Mouse (Mus musculus) myocyte (in vitro differentiated cells): ENCODE measurements at regions not wholly inside any gene's neighbourhood (a gene's known extent, or its start where the extent isn't known, plus 50 kb on each side); places are given as distances from the start of the nearest gene placed in this dataset.

Experiments
- H3K27me3 ChIP-seq: one replicate; pipeline ENCODE4 v1.6.1; 2011; ENCODE audit not compliant: control insufficient read depth, insufficient read depth, insufficient read length
- H3K36me3 ChIP-seq: one replicate; pipeline ENCODE4 v1.6.1; 2011; ENCODE audit not compliant: control insufficient read depth, insufficient read depth
- H3K4me2 ChIP-seq: one replicate; pipeline ENCODE4 v1.6.1; 2011; ENCODE audit warnings: low read depth, control low read depth
- H3K4me3 ChIP-seq: one replicate; pipeline ENCODE4 v1.5.1; 2011; ENCODE audit warnings: mild to moderate bottlenecking, control low read depth, moderate library complexity
- H3K79me2 ChIP-seq: one replicate; pipeline ENCODE4 v1.6.1; 2011; ENCODE audit not compliant: control insufficient read depth, insufficient read depth
- H3ac ChIP-seq: one replicate; pipeline ENCODE4 v1.6.1; 2011; ENCODE audit not compliant: control insufficient read depth, insufficient read length
- CEBPB ChIP-seq: IDR thresholded peaks from 2 replicates; pipeline ENCODE4 v1.6.1; 2011; ENCODE audit warnings: mild to moderate bottlenecking, moderate library complexity; ENCODE audit not compliant: poor library complexity, insufficient read depth, severe bottlenecking
- E2F4 ChIP-seq: IDR thresholded peaks from one replicate; pipeline ENCODE4 v1.6.1; 2011; ENCODE audit warnings: mild to moderate bottlenecking, control low read depth, moderate library complexity; ENCODE audit not compliant: insufficient read depth
- MAX ChIP-seq: IDR thresholded peaks from one replicate; pipeline ENCODE4 v1.6.1; 2011; ENCODE audit warnings: low read depth, mild to moderate bottlenecking, control low read depth
- MYOD1 ChIP-seq, 3 experiments: IDR thresholded peaks; one replicate each; pipeline ENCODE4 v1.6.1; 2011; ENCODE audit warnings: control low read depth in 2 of 3, low read depth in 2 of 3, mild to moderate bottlenecking in 2 of 3, moderate library complexity in 1 of 3; ENCODE audit not compliant: insufficient read length in 2 of 3, control insufficient read depth in 1 of 3
- MYOG ChIP-seq, 3 experiments: IDR thresholded peaks; one replicate each; pipeline ENCODE4 v1.6.1; 2011; ENCODE audit warnings: control low read depth in 2 of 3, low read depth in 2 of 3, mild to moderate bottlenecking in 2 of 3; ENCODE audit not compliant: insufficient read length in 2 of 3, control insufficient read depth in 1 of 3, insufficient read depth in 1 of 3
- POLR2A ChIP-seq: IDR thresholded peaks from one replicate; pipeline ENCODE4 v1.6.1; 2011; ENCODE audit warnings: low read depth, mild to moderate bottlenecking, control low read depth, moderate library complexity; ENCODE audit not compliant: insufficient read length
- POLR2AphosphoS2 ChIP-seq: IDR thresholded peaks from one replicate; pipeline ENCODE4 v1.6.1; 2011; ENCODE audit warnings: low read depth, control low read depth; ENCODE audit not compliant: insufficient read length
- REST ChIP-seq: IDR thresholded peaks from one replicate; pipeline ENCODE4 v1.6.1; 2011; ENCODE audit warnings: mild to moderate bottlenecking, control low read depth, moderate library complexity; ENCODE audit not compliant: insufficient read depth, insufficient read length
- SRF ChIP-seq: IDR thresholded peaks from one replicate; pipeline ENCODE4 v1.6.1; 2011; ENCODE audit warnings: low read depth; ENCODE audit not compliant: control insufficient read depth, insufficient read length
- TCF12 ChIP-seq: IDR thresholded peaks from one replicate; pipeline ENCODE4 v1.6.1; 2011; ENCODE audit warnings: mild to moderate bottlenecking, control low read depth; ENCODE audit not compliant: poor library complexity, insufficient read depth, severe bottlenecking
- TCF3 ChIP-seq: IDR thresholded peaks from one replicate; pipeline ENCODE4 v1.6.1; 2011; ENCODE audit warnings: low read depth, control low read depth; ENCODE audit not compliant: insufficient read length
- USF1 ChIP-seq: IDR thresholded peaks from one replicate; pipeline ENCODE4 v1.6.1; 2011; ENCODE audit warnings: low read depth, mild to moderate bottlenecking, control low read depth, moderate library complexity

- H3K4me3 ChIP-seq = no peak overlapping the region
- TF ChIP-seq POLR2AphosphoS2 (no peak), CEBPB (no peak), E2F4 (no peak)
- no peak overlapping the region for H3K4me2 ChIP-seq
- H3ac ChIP-seq = no peak overlapping the region
- H3K36me3 ChIP-seq = no peaks in the 10 kb centered on the region
- no peaks in the 10 kb centered on the region for H3K27me3 ChIP-seq
- H3K79me2 ChIP-seq = no peaks in the 10 kb centered on the region
Measured at GRCm38 (mm10) chr8:116174891-116175290, 329.9 kb upstream of the Dynlrb2 start.

GRCm38 (mm10) chr8:116173961-116174360, 330.8 kb upstream of the Dynlrb2 start:
- H3K79me2 ChIP-seq = no peaks in the 10 kb centered on the region
- no peaks in the 10 kb centered on the region for H3K36me3 ChIP-seq
- H3ac ChIP-seq = no peak overlapping the region
- H3K4me3 ChIP-seq = no peak overlapping the region
- TF ChIP-seq SRF = no peak
- no peak for TF ChIP-seq TCF12
- TF ChIP-seq POLR2AphosphoS2 = no peak
- no peak for TF ChIP-seq USF1
- no peak for TF ChIP-seq REST
- TF ChIP-seq CEBPB = no peak
- no peak for TF ChIP-seq E2F4
- no peak for TF ChIP-seq MYOG (IDR thresholded peaks at IDR 0.05; ENCODE audit: control insufficient read depth in 1 of 3, insufficient read depth in 1 of 3, insufficient read length in 2 of 3, low read depth in 2 of 3)
- no peak for TF ChIP-seq MYOD1 (IDR thresholded peaks at IDR 0.05; ENCODE audit: control insufficient read depth in 1 of 3, insufficient read length in 2 of 3, low read depth in 2 of 3)
- TF ChIP-seq MAX = no peak
- TF ChIP-seq POLR2A = no peak
- no peak for TF ChIP-seq TCF3
- no peak overlapping the region for H3K4me2 ChIP-seq
- no peaks in the 10 kb centered on the region for H3K27me3 ChIP-seq

- no peak overlapping the region for H3ac ChIP-seq
- H3K4me2 ChIP-seq = no peak overlapping the region
- H3K4me3 ChIP-seq = no peak overlapping the region
- no peaks in the 10 kb centered on the region for H3K36me3 ChIP-seq
- no peaks in the 10 kb centered on the region for H3K27me3 ChIP-seq
- no peaks in the 10 kb centered on the region for H3K79me2 ChIP-seq
- no peak for TF ChIP-seq REST
- TF ChIP-seq USF1 = no peak
- TF ChIP-seq SRF = no peak
- no peak for TF ChIP-seq TCF3
- no peak for TF ChIP-seq MYOD1 (IDR thresholded peaks at IDR 0.05; ENCODE audit: control insufficient read depth in 1 of 3, insufficient read length in 2 of 3, low read depth in 2 of 3)
- no peak for TF ChIP-seq POLR2A
- no peak for TF ChIP-seq CEBPB
- TF ChIP-seq MYOG (IDR thresholded peaks at IDR 0.05; ENCODE audit: control insufficient read depth in 1 of 3, insufficient read depth in 1 of 3, insufficient read length in 2 of 3, low read depth in 2 of 3) = no peak
- no peak for TF ChIP-seq E2F4
- no peak for TF ChIP-seq TCF12
Measured at GRCm38 (mm10) chr8:116167874-116168273, 336.9 kb upstream of the Dynlrb2 start.

- H3K4me3 ChIP-seq = no peak overlapping the region
- H3K4me2 ChIP-seq = no peak overlapping the region
Measured at GRCm38 (mm10) chr8:116164989-116165299, 339.8 kb upstream of the Dynlrb2 start.

GRCm38 (mm10) chr8:116164190-116164988, 340.4 kb upstream of the Dynlrb2 start:
- Histone ChIP-seq H3K79me2 (no peaks in the 10 kb centered on the region), H3ac (no peak overlapping the region), H3K4me3 (no peak overlapping the region), H3K27me3 (no peaks in the 10 kb centered on the region), H3K36me3 (no peaks in the 10 kb centered on the region), H3K4me2 (no peak overlapping the region)
- TF ChIP-seq REST (no peak), USF1 (no peak), SRF (no peak), POLR2A (no peak), E2F4 (no peak), TCF3 (no peak), CEBPB (no peak), TCF12 (no peak), MYOD1 (IDR thresholded peaks at IDR 0.05; ENCODE audit: control insufficient read depth in 1 of 3, insufficient read length in 2 of 3, low read depth in 2 of 3) (no peak), MYOG (IDR thresholded peaks at IDR 0.05; ENCODE audit: control insufficient read depth in 1 of 3, insufficient read depth in 1 of 3, insufficient read length in 2 of 3, low read depth in 2 of 3) (no peak), MAX (no peak), POLR2AphosphoS2 (no peak)

More at GRCm38 (mm10) chr8:116164989-116165299, 339.8 kb upstream of the Dynlrb2 start:
- Histone ChIP-seq H3ac (no peak overlapping the region), H3K36me3 (no peaks in the 10 kb centered on the region), H3K79me2 (no peaks in the 10 kb centered on the region), H3K27me3 (no peaks in the 10 kb centered on the region)
- TF ChIP-seq REST (no peak), TCF3 (no peak), MYOD1 (IDR thresholded peaks at IDR 0.05; ENCODE audit: control insufficient read depth in 1 of 3, insufficient read length in 2 of 3, low read depth in 2 of 3) (no peak), SRF (no peak), MYOG (IDR thresholded peaks at IDR 0.05; ENCODE audit: control insufficient read depth in 1 of 3, insufficient read depth in 1 of 3, insufficient read length in 2 of 3, low read depth in 2 of 3) (no peak), POLR2A (no peak), E2F4 (no peak), MAX (no peak), TCF12 (no peak), POLR2AphosphoS2 (no peak), CEBPB (no peak), USF1 (no peak)
